Mouse (Mus musculus): Measurements from ENCODE around the gene Cfap126.
"Not testable (repeated sequence)": the region's sequence is repeated elsewhere in the genome, so short reads cannot be mapped to it uniquely, and the experiment has no call there.

Gene Cfap126

DNA sequence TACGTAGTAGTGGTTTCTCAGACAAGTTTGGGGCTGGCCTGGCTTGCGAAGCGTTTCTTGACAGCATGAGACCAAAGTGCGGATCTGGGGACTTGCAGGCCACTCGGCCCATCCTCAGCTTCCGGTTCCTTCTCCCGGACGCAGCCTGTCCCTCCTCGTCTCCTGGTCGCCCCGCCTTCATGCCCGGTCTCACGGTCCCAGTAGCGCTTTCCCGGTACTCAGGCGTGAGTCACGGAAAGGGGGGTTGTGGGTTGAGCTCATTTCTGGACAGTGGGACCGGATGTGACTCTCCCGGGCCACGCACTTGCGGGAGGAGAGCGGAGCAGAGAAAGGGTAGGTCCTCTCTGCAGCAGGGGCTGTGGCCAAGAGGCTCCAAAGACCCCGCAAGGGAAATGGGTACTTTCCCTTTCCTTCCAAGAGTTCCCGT lies at the start of gene Cfap126:
Gene Cfap126, plus strand, starts transcription at position 46 of the 427 bp plus-strand sequence.
- peak; percentile 26 to 46 for DNase-seq

DNA sequence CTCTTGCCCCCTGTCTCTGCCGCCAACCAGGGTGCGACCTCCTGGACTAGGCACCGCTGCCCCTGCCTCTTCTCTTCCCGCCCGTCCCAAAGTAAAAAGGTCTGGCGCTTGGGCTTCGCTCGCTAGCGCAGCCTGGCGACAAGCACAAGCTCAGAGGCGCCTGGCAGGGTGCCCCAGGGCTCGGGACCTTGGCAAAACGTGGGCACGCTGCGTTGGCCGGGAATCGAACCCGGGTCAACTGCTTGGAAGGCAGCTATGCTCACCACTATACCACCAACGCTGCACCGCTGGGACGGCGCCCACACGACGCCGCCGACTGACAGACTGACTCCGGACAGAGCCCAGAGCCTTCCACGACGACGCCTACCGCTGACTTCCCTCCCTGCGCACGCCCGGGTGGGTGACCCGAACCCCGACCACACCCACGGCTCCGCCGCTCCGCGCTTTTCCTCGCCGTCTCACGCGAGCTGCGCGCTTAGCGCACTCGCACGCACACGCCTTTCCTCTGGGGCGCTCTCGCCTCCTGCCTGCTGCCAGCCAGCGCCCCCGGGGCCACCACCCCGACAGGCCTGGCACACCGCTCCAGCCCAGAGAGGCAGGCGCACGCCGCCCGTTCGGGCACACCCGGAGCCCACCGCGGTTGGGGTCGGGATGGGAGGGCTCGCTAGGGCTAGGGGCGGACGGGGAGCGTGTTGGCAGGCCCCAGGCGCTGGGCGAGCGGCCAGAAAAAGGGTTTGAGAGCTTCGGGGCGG lies 49.1 kb upstream of the Cfap126 start, which contains the start of gene Fcgr3:
Gene Fcgr3, minus strand, starts transcription at position 445 of the 752 bp plus-strand sequence.
- DNase-seq = peak; percentile 64 to 72

DNA sequence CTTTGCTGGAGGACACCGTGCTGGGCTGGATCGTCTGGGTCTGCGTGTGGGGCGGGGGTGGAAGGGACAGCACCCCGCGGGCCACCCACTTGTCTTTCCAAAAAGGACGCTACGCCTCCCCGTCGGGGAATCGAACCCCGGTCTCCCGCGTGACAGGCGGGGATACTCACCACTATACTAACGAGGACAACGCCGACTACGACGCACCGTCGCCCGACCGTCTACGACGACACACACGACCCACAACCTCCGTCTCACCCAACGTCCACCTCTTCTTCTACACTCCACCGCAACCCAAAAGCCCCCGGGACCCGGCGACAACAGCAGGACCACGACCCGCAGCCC lies 48.5 kb upstream of the Cfap126 start:
- DNase-seq = peak; percentile 53 to 56

DNA sequence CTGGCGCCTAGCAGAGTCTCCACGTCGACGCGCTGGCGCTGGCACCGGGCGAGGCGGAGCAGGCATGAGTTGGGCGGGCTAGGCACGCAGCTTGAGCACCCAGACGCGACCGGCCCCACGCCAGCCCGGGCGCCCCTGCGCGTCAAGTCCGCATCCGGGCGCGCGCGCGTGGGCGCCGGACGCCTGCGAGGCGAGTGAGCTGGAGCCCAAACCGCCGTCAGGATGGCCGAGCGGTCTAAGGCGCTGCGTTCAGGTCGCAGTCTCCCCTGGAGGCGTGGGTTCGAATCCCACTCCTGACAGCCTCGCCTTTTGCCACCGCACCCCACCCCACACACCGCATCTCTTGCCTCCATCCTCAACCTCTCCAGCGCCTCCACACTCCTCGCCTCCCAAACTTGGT lies 48.0 kb upstream of the Cfap126 start:
- DNase-seq = peak in 1 of 2 experiments; percentile 55

DNA sequence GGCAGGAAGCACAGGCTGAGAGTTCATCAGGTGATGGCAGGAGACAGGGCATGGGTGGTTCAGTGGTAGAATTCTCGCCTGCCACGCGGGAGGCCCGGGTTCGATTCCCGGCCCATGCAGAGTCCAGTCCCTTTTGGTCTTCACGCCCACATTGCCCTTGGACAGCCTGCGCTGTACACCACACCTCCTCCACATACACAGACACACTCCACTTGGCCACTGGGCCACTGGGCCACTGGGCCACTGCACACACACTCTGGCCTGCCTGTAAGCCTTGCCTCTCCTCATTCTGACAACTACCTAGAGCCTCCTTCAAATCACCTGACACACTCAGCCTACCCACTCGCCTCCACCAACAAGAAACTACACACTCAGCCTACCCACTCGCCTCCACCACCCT lies 47.1 kb upstream of the Cfap126 start:
- not testable (repeated sequence) for DNase-seq

DNA sequence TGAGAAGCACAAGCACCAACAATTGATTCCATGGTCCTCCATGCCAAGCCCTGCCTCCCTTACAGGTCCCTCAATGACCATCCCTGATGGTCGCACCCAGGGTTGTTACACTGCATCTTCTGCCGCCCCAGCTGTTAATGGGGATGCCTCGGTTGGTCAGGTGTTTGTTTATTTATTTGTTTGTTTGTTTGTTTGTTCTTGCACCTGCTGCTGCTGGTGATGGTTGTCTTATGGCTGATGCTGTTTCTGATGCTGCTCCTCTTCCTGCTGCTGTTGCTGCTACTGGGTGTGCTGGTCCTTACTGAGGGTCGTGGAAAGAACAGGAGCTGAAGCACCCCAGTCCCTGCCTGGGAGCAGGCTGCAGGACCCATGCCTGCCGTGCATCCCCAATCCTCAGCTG lies 45.8 kb upstream of the Cfap126 start:
- DNase-seq = not testable (repeated sequence)

DNA sequence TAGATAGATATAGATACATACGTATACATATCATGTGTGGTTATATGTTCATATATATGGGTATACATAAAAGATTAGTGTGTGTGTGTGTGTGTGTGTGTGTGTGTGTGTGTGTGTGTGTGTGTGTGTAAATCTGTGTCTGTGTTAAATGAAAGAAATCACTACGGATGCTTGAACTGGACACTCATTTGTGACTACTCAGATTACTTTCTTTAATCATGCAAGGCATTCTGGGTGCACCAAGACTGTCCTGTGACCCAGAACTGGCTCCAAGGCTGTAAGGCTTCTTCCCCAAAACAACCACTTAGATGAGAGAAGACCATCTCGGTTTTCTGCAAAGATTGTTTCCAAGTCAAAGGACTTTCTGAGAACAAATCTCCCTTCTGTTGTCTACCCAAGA lies 44.2 kb upstream of the Cfap126 start:
- not testable (repeated sequence) for DNase-seq

DNA sequence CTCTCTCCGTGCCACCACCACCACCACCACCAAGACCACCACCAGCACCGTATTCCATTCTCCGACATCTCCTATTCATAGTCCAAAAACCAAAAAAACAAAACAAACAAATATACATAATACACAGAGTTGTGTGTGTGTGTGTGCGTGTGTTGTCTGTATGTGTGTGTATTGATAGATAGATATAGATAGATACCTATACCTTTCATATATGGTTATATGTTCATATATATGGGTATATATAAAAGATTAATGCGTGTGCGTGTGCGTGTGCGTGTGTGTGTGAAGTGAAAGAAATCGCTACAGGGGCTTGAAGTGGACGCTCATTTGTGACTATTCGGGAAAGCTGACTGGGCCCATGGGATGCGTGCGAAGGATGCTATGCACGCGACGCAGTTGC lies 42.8 kb upstream of the Cfap126 start:
- DNase-seq = not testable (repeated sequence)

DNA sequence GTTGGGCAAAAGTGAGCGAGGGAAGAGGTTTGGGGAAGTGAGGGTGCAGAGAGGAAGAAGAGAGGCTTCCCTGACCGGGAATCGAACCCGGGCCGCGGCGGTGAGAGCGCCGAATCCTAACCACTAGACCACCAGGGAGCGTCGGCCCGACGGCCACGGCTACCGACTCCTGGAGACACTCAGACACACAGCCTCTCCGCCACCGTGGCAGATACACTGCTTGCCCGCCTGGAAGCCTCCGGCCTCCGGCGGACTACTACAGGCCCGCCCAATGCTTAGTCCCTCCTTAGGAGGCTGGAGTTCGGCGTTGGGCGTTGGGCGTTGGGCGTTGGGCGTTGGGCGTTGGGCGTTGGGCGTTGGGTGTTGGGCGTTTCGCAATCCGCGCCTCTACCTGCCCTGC lies 42.0 kb upstream of the Cfap126 start:
- DNase-seq = not testable (repeated sequence)

DNA sequence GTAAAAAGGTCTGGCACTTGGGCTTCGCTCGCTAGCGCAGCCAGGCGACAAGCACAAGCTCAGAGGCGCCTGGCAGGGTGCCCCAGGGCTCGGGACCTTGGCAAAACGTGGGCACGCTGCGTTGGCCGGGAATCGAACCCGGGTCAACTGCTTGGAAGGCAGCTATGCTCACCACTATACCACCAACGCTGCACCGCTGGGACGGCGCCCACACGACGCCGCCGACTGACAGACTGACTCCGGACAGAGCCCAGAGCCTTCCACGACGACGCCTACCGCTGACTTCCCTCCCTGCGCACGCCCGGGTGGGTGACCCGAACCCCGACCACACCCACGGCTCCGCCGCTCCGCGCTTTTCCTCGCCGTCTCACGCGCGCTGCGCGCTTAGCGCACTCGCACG lies 41.5 kb upstream of the Cfap126 start:
- DNase-seq = not testable (repeated sequence)

DNA sequence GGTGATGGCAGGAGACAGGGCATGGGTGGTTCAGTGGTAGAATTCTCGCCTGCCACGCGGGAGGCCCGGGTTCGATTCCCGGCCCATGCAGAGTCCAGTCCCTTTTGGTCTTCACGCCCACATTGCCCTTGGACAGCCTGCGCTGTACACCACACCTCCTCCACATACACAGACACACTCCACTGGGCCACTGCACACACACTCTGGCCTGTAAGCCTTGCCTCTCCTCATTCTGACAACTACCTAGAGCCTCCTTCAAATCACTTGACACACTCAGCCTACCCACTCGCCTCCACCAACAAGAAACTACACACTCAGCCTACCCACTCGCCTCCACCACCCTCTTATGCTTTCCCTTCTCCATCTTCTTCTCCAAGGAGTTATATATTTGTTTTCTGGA lies 39.4 kb upstream of the Cfap126 start:
- DNase-seq = not testable (repeated sequence)

DNA sequence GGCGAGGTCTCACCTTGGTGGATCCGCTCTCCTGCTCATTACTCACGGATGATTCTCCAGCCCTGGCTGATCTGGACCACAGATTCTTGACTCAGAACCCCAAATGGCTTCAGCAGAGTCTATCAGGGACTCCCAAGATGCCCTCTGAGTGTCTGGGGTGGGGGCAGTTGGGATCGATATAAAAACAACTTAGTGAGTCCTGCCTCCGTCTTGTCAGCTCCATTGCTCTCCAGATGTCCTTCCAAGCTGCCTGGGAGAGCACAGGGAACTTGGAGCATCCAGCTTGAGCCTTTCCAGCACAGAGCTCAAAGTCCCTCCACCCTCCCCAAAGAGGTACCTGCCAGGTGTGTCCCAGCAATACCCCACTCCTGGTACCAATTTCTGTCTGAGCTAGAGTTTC lies 37.5 kb upstream of the Cfap126 start:
- not testable (repeated sequence) for DNase-seq

DNA sequence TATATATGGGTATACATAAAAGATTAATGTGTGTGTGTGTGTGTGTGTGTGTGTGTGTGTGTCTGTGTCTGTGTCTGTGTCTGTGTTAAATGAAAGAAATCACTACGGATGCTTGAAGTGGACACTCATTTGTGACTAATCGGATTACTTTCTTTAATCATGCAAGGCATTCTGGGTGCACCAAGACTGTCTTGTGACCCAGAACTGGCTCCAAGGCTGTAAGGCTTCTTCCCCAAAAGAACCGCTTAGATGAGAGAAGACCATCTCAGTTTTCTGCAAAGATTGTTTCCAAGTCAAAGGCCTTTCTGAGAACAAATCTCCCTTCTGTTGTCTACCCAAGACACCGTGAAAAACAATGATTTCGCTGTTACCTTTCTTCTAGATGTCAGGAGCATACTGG lies 36.5 kb upstream of the Cfap126 start:
- not testable (repeated sequence) for DNase-seq

DNA sequence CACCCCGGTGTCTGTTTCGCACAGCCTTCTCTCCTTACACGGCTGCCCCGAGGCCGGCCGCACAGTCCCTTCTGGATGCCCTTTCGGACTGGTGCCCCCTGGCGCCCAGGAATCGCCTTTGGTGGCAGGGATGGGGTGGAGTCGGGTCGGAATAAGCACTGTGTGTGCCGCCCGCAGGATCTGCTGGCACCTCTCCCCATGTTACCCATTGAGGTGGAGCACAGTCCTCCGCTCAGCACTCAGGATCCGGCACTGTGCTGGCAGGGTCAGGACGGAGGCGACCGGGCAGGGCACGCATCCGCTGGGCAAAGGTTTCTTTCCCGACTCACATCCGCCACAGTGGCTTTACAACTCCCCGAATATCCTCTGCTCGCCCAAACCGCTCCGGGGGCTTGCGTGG lies 35.8 kb upstream of the Cfap126 start:
- DNase-seq = not testable (repeated sequence)

DNA sequence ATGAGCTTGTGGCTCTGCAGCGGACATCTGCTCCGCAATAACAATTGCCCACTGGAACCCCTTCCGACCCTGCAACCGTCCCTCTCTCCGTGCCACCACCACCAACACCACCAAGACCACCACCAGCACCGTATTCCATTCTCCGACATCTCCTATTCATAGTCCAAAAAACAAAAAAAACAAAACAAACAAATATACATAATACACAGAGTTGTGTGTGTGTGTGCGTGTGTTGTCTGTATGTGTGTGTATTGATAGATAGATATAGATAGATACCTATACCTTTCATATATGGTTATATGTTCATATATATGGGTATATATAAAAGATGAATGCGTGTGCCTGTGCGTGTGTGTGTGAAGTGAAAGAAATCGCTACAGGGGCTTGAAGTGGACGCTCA lies 35.3 kb upstream of the Cfap126 start:
- not testable (repeated sequence) for DNase-seq

DNA sequence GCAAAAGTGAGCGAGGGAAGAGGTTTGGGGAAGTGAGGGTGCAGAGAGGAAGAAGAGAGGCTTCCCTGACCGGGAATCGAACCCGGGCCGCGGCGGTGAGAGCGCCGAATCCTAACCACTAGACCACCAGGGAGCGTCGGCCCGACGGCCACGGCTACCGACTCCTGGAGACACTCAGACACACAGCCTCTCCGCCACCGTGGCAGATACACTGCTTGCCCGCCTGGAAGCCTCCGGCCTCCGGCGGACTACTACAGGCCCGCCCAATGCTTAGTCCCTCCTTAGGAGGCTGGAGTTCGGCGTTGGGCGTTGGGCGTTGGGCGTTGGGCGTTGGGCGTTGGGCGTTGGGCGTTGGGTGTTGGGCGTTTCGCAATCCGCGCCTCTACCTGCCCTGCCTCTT lies 34.4 kb upstream of the Cfap126 start:
- DNase-seq = not testable (repeated sequence)

DNA sequence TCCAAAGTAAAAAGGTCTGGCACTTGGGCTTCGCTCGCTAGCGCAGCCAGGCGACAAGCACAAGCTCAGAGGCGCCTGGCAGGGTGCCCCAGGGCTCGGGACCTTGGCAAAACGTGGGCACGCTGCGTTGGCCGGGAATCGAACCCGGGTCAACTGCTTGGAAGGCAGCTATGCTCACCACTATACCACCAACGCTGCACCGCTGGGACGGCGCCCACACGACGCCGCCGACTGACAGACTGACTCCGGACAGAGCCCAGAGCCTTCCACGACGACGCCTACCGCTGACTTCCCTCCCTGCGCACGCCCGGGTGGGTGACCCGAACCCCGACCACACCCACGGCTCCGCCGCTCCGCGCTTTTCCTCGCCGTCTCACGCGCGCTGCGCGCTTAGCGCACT lies 33.9 kb upstream of the Cfap126 start:
- not testable (repeated sequence) for DNase-seq

DNA sequence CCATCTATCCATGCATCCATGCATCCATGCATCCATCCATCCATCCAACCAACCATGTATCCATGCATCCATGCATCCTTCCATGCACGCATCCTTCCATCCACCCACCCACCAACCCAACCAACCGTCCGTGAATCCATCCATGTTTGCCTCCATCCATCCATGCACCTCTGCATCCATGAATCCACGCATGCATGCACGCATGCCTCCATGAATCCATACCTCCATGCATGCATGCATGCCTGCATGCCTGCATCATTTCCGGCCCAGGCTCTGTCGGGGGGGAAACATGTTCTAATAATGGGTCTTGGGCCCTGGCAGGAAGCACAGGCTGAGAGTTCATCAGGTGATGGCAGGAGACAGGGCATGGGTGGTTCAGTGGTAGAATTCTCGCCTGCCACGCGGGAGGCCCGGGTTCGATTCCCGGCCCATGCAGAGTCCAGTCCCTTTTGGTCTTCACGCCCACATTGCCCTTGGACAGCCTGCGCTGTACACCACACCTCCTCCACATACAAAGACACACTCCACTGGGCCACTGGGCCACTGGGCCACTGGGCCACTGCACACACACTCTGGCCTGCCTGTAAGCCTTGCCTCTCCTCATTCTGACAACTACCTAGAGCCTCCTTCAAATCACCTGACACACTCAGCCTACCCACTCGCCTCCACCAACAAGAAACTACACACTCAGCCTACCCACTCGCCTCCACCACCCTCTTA lies 32.0 kb upstream of the Cfap126 start:
- not testable (repeated sequence) for DNase-seq

DNA sequence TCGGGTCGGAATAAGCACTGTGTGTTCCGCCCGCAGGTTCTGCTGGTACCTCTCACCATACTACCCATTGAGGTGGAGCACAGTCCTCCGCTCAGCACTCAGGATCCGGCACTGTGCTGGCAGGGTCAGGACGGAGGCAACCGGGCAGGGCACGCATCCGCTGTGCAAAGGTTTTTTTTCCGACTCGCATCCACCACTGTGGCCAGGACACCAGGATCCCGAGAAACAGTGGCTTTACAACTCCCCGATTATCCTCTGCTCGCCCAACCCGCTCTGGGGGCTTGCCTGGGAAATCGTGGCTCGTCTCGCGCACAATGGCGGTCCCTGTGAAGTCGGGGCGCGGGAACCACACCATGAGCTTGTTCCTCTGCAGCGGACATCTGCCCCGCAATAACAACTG lies 28.0 kb upstream of the Cfap126 start:
- no peak for DNase-seq

DNA sequence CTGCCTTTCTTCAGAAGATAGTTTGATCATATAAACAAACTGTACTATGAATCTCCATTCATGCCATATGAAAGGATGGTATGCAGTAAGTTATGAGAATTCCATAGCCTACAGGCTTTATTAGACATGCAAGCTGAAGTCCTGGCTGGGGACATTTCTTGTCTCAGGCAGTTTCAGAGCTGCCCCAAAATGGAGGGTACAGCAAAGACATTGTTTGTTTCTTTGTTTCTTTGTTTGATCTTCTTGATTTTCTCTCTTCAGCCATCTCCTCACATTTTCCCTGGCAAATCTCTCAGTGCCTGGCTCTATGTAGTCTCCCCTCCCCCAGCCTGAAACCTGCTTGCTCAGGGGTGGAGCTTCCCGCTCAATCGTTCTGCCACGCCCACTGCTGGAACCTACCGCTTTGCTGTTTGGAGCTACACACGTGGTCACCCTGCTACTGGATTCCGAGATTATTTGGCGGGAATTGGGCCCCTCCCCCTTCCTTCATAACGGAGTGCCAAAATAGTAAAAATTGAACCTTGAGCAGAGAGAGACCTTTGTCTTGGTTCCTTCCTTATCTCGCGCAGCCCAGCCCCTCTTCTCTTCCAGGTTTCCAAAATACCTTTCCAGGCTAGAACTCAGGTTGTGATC lies 25.4 kb upstream of the Cfap126 start:
- DNase-seq = not testable (repeated sequence)

DNA sequence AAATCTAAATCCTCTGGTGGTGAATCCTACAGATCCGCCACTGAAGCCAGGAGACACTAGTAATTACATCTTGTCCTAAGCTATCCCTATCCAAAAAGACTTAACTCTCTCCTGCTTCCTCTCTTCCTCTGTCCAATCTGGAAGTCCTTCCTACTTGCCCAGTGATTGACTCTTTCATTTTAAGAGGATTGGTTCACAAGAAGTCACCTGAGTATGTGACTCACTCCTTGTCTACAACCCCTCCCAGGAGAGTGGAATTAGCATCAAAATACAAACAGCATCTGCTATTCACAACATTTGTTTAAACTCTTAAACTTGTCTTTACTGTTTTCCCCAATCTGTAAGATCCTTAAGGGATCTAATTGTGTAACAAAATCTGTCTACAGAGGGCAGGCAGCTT lies 23.8 kb upstream of the Cfap126 start:
- no peak for DNase-seq

DNA sequence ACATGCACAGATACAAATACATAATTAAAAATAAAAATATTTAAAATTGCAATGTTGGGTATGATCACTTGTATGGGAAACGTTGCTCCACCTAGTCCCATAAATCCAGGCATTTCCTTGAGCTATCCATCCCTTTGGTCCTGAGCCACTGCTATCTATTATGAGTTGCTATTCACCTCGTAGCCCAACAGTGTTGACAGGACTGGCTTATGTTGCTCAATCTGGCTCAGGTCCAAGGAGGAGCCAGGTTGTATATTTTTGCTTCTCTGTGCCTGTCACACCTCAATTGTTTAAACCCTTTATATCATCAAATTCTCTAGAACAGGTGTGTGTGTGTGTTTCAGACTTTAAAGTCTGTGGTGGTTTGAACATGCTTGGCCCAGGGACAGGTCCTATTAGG lies 23.0 kb upstream of the Cfap126 start:
- DNase-seq = no peak

DNA sequence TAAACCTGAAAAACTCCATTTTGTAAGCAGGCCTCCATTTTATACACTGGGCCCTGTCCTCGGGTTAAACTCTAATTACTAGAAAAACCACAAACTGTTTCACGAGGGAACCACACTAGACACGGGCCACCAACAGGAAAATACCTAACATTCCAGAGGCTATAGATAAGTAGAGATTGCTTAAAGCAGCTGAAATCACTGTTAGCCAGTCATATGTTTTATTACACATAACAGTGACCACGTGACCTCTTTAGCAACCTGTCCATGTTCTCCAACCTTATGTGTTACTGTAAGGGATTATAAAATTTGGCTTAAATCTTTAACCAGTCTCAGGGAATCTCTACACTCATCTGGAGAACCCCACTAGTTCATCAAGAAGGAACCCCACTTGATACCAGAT lies 19.3 kb upstream of the Cfap126 start:
- DNase-seq = no peak
